Mouse (Mus musculus) heart, postnatal 0 days (tissue): ENCODE data around the gene Lsm12. TPM values are rescaled to one million over a fixed set of nuclear protein-coding genes. Genes with fewer than 3 reads are reported as not detected.

Source experiments
- ATAC-seq: fragments of 200-750 bp; cut with Nextera tagmentation; 2 replicates; pipeline ENCODE4 v1.8.0; 2017; ENCODE audit warnings: low read depth, moderate number of reproducible peaks, moderate library complexity; ENCODE audit not compliant: insufficient read depth
- DNase-seq: peaks from one replicate; pipeline ENCODE4 v3.0.0-alpha.2; 2016; ENCODE audit warnings: low spot score
- H3K27ac ChIP-seq: fragments of 300-500 bp; sonication (generic); 2 replicates; pipeline ENCODE4 v1.5.1; 2014; ENCODE audit warnings: low read depth, mild to moderate bottlenecking
- H3K27me3 ChIP-seq: fragments of 300-500 bp; sonication (generic); 2 replicates; pipeline ENCODE4 v1.6.1; 2014; ENCODE audit warnings: low read length, mixed read lengths; ENCODE audit not compliant: control insufficient read depth, insufficient read depth
- H3K36me3 ChIP-seq: fragments of 300-500 bp; sonication (generic); replicated peaks from 2 replicates; pipeline ENCODE4 v1.6.1; 2014; ENCODE audit warnings: low read length, mixed read lengths; ENCODE audit not compliant: control insufficient read depth, insufficient read depth
- H3K4me1 ChIP-seq: fragments of 300-500 bp; sonication (generic); 2 replicates; pipeline ENCODE4 v1.6.1; 2014; ENCODE audit warnings: antibody characterized with exemption; ENCODE audit not compliant: control insufficient read depth, insufficient read depth
- H3K4me2 ChIP-seq: fragments of 300-500 bp; sonication (generic); 2 replicates; pipeline ENCODE4 v1.6.1; 2014; ENCODE audit warnings: low read depth, mild to moderate bottlenecking, low read length, moderate library complexity
- H3K4me3 ChIP-seq: fragments of 300-500 bp; sonication (generic); 2 replicates; pipeline ENCODE4 v1.5.1; 2014; ENCODE audit warnings: low read depth, low read length
- H3K9ac ChIP-seq: fragments of 300-500 bp; sonication (generic); replicated peaks from 2 replicates; pipeline ENCODE4 v1.6.1; 2014; ENCODE audit warnings: low read depth, low read length, mixed read lengths
- H3K9me3 ChIP-seq: fragments of 300-500 bp; sonication (generic); replicated peaks from 2 replicates; pipeline ENCODE4 v1.6.1; 2016; ENCODE audit warnings: low read length; ENCODE audit not compliant: control insufficient read depth
- CTCF ChIP-seq: IDR thresholded peaks from 2 replicates; pipeline ENCODE4 v1.5.1; 2016; ENCODE audit warnings: antibody characterized with exemption, control low read depth, low read depth
- EP300 ChIP-seq: IDR thresholded peaks from 2 replicates; pipeline ENCODE4 v1.6.1; 2016; ENCODE audit warnings: antibody characterized with exemption, low read depth
- WGBS: fragments of 180-500 bp; shearing (Covaris S2); extraction: QIAGEN DNeasy Blood & Tissue Kit; methylation state at CpG from one replicate; pipeline ENCODE4 v1.1.7; 2014; 5-methylcytosine and 5-hydroxymethylcytosine counted together
- polyA plus RNA-seq: library from polyadenylated mRNA; unstranded; fragments of >200 nt; fragmentation: Nextera tagmentation; extraction: Ambion mirVana; gene quantifications from 2 replicates; pipeline ENCODE4 v1.2.1, GENCODE M21; 2015
- total RNA-seq: library from RNA; depleted of rRNA; stranded (reverse); fragments of >200 nt; gene quantifications from 2 replicates; pipeline ENCODE4 v1.2.3, GENCODE M21; 2014; ENCODE audit warnings: low replicate concordance

Gene Lsm12
- total and polyA plus RNA-seq, 2 experiments from 2014 or later: 36.0 to 92.7 TPM

GRCm38 (mm10) chr11:102221954-102222351 is 36.9 kb upstream of the Lsm12 start:
- DNase-seq (no peak), ATAC-seq (no peak)
- peaks cover 72% of the 10 kb centered on the region for H3K4me1 ChIP-seq
- no peak overlapping the region for H3K4me2 ChIP-seq
- no peaks in the 10 kb centered on the region for H3K27me3 ChIP-seq
- peaks cover 5% of the 10 kb centered on the region; the same call in 1 of the 2 replicates for H3K36me3 ChIP-seq
- no peak overlapping the region for H3K9ac ChIP-seq
- H3K27ac ChIP-seq: no peak overlapping the region
- no peak overlapping the region for H3K4me3 ChIP-seq
- no peaks in the 10 kb centered on the region for H3K9me3 ChIP-seq
- 63% methylated on average over 8 of the region's 8 CpGs for WGBS
- TF ChIP-seq EP300 (no peak), CTCF (no peak)

- Histone ChIP-seq H3K4me3 (no peak overlapping the region), H3K9me3 (no peaks in the 10 kb centered on the region), H3K27ac (no peak overlapping the region), H3K4me1 (peaks cover 71% of the 10 kb centered on the region), H3K4me2 (no peak overlapping the region), H3K27me3 (no peaks in the 10 kb centered on the region), H3K9ac (no peak overlapping the region), H3K36me3 (peaks cover 5% of the 10 kb centered on the region; the same call in 1 of the 2 replicates)
- TF ChIP-seq EP300: no peak
- no peak for TF ChIP-seq CTCF
- 86% methylated on average over 8 of the region's 8 CpGs for WGBS
- ATAC-seq (no peak), DNase-seq (no peak)
Observed at GRCm38 (mm10) chr11:102221243-102221953, 36.3 kb upstream of the Lsm12 start.

GRCm38 (mm10) chr11:102220451-102220850 is 35.4 kb upstream of the Lsm12 start:
- Histone ChIP-seq H3K27ac (peak overlapping the region; percentile 92), H3K27me3 (no peaks in the 10 kb centered on the region), H3K9ac (no peak overlapping the region), H3K36me3 (peaks cover 5% of the 10 kb centered on the region; the same call in 1 of the 2 replicates), H3K9me3 (no peaks in the 10 kb centered on the region), H3K4me1 (peaks cover 80% of the 10 kb centered on the region), H3K4me3 (no peak overlapping the region), H3K4me2 (peak overlapping the region; percentile 35)
- no peak for TF ChIP-seq EP300
- TF ChIP-seq CTCF: no peak
- no peak for DNase-seq
- 28% methylated on average over 6 of the region's 6 CpGs for WGBS
- ATAC-seq: no peak

GRCm38 (mm10) chr11:102219994-102220346 is 34.9 kb upstream of the Lsm12 start:
- H3K4me2 ChIP-seq: peak overlapping the region; percentile 80
- TF ChIP-seq EP300: peak; percentile 83
- no peak for TF ChIP-seq CTCF
- H3K4me1 ChIP-seq: peaks cover 83% of the 10 kb centered on the region
- H3K9me3 ChIP-seq: no peaks in the 10 kb centered on the region
- H3K4me3 ChIP-seq: no peak overlapping the region
- no peaks in the 10 kb centered on the region for H3K27me3 ChIP-seq
- DNase-seq: peak; percentile 94
- peak; percentile 61 for ATAC-seq
- no peak overlapping the region for H3K9ac ChIP-seq
- 13% methylated on average over 4 of the region's 4 CpGs for WGBS
- H3K36me3 ChIP-seq: peaks cover 5% of the 10 kb centered on the region; the same call in 1 of the 2 replicates
- peak overlapping the region; percentile 92 for H3K27ac ChIP-seq

- Histone ChIP-seq H3K9ac (no peak overlapping the region), H3K4me3 (no peak overlapping the region; the same call in 1 of the 2 replicates), H3K4me2 (peak overlapping the region; percentile 80), H3K36me3 (peaks cover 5% of the 10 kb centered on the region; the same call in 1 of the 2 replicates), H3K27me3 (no peaks in the 10 kb centered on the region), H3K27ac (peak overlapping the region; percentile 92), H3K4me1 (peaks cover 83% of the 10 kb centered on the region), H3K9me3 (no peaks in the 10 kb centered on the region)
- 37% methylated on average over 14 of the region's 14 CpGs for WGBS
- DNase-seq (no peak), ATAC-seq (no peak)
- TF ChIP-seq EP300 (no peak), CTCF (no peak)
Observed at GRCm38 (mm10) chr11:102219247-102219993, 34.3 kb upstream of the Lsm12 start.
